Mouse (Mus musculus): ENCODE measurements around the gene Il25.

DNA sequence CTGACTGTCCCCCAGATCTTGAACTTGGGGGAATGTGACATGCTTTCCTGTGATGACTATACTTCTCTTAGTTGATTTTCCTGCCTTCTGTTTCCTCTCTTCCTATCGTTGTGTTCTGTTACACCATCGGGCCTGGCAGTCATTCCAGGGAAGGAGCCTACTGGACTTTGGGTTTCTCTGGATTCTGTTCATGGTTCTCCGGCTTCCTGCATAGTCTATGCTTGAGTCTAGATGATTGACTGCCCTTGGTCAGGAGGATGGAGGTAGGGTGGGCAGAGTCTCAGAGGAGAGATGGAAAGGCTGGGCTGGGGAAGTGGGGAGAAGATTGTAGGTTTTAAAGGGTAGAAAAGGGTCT is 7.7 kb downstream of the Il25 start:
- no peak for TF ChIP-seq CTCF (IDR thresholded peaks at IDR 0.05; ENCODE audit: low read depth)
- no peak for TF ChIP-seq EP300 (IDR thresholded peaks at IDR 0.05; ENCODE audit: low read depth)

Measured in liver, postnatal 0 days (tissue).